Mouse (Mus musculus): ENCODE data around the gene Mid1. TPM values are rescaled to one million over a fixed set of nuclear protein-coding genes. Genes with fewer than 3 reads are reported as not detected.
A peak's percentile ranks its signal among the peaks of the same experiment; 100 is the strongest.
"Not testable (repeated sequence)": the region's sequence is repeated elsewhere in the genome, so short reads cannot be mapped to it uniquely, and the experiment has no call there.

The Mid1 gene
- total RNA-seq, 2 experiments from 2014 or later: 21.7 to 22.5 TPM

DNA sequence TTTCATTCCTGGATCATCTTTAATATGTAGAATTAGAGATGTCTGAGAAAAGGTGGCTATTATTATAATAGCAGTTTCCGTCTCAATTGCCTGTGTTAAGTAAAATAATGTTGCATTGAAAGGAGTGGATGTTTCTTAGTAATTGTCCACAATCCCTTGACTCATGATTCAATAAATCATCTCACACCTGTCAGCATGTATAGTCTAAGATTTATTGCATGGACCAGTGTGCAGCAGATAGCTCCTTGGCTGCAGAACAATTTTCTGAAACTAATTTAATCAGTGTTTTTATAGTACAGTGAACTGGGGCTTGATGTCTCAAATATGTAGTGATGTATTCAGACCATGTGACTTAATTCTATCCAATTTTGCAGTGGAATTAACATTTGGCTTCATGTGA lies 265.6 kb downstream of the Mid1 start:
- DNase-seq (ENCODE audit: low spot score in 2 of 2): no peak

DNA sequence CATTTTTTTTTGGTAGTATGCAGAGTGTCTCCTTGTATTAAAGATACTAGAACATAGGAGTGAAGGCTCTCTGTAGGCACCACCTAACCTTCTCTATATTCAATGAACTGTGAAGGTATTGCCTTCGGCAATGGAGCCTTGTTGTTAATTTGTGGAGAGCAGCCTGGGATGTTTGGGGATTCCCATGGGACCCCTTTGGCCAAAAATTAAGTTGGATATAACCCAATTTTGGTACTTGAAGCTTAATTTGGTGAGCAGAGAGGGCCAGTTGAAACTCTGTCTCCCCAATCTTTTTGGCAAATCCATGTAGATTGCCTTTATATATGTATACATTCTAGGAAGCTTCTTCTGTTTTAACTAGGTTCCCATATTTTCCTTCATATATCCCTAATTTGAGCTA lies 284.3 kb downstream of the Mid1 start:
- DNase-seq (ENCODE audit: low spot score in 2 of 2): no peak

DNA sequence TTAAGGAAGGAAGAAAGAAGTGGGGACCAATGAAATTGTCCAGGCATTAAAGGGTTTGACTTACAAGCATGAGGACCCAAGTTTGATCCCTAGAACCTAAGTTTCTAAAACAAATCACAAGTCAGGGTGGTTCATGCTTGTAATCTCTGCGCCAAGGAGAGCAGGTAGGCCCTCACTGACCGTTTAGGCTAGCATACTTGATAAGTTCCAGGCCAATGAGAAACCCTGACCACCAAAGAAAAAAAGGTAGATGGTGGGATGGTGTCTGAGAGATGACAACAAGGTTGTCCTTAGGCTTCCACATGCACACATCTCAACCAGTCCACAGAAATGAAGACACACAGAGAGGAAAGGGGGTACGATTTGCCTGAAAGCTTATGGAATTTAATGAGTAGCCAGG lies 284.8 kb downstream of the Mid1 start:
- DNase-seq (ENCODE audit: low spot score in 2 of 2): not testable (repeated sequence)

DNA sequence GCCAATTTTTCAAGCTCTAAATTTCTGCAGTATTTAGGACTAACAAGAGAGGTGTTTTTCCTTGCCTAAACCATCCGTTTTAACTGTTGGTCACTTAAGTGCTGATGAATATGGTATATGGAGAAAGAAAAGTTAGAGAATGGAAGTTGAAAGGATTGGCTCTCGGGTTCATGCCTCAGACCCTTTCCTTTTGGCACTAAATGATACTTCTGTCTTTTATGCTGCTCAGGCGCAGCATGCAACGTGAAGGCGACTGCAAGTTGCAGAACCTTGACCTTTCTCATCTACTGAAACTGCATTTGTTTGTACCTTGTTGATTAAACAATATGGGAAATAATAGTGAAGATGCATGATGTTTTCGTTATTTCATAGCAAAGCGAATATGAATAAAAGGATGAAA lies 285.5 kb downstream of the Mid1 start:
- not testable (repeated sequence) for DNase-seq (ENCODE audit: low spot score in 2 of 2)

DNA sequence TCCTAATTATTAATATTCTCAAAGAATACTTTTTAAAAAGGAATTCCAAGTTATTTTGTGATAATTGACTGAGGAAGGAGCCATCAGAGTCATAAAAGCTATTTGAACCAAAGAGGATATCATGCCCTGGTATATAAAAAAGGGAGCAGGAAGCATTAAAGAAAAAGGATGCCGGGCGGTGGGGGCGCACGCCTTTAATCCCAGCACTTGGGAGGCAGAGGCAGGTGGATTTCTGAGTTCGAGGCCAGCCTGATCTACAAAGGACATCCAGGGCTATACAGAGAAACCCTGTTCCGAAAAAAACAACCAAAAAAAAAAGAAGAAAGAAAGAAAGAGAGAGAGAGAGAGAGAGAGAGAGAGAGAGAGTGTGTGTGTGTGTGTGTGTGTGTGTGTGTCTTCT lies 286.6 kb downstream of the Mid1 start:
- not testable (repeated sequence) for DNase-seq (ENCODE audit: low spot score in 2 of 2)

DNA sequence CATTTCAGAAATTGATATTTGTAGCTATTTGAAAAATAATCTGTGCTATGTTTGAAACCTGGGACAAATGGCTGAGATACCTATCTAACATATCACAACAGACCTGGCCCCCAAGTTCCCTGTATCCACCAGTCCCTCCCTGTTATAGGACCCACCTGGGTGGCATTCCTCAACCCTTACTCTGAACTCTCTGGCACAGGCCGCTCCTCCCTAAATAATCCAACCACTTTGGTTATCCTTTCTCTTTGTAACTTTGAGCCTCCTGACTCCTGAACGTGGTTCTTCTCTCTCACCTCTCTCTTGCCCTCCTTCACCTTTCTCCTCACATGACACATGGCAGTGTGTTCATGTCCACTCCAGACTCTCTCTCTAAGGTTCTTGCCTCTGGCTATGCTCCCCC lies 287.1 kb downstream of the Mid1 start:
- DNase-seq (ENCODE audit: low spot score in 2 of 2): peak; percentile 12 to 21

DNA sequence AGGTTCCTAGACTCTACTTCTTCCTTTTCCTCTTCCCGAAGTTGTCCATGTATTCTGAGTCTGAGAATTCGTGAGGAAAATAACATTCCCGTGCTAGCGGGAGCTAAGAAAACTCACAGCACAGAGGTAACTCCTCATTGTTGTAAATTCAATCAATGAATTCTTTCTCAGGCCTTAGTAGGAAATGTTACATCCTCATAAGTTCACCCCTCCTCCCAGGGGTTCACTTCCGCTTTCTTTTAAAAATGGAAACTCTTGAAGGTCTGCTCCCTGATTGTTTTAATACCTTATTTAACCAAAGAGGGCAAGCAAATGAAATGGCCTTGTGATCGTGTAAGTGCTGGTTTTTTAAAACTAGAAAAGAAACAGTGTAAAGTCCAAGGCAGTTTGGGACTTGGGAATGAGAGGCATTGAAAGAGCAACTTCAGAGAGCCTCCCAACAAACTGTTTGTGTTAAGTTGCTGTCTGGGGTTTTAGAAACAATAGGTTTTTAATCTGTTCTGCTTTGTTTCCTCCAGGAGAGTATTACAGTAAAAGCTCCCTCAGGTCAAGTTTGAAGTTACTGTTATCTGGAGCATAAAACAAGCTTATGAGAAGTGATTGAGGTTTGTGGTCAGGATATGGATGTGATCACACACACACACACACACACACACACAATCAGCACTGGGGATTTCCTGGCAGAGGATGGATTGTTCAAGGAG lies 287.9 kb downstream of the Mid1 start:
- peak; percentile 26 to 31 for DNase-seq (ENCODE audit: low spot score in 2 of 2)

DNA sequence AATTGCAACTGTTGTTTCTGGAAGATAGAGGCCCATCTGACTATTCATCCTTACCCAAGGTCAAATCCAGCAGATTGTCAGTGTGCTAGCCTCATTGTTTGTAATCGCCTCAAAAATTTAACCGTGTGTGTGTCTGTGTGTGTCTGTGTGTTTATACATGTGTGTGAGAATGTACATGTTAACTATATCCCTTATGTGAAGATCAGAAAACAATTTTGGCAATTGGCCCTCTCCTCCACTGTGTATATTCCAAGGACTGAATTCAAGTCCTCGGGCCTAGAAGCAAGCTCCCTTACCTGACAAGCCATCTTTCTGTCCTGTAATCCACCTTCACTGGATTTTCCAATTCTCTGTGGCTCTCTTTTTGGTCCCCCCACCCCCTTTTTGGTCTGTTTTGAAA lies 288.8 kb downstream of the Mid1 start:
- peak; percentile 13 to 23 for DNase-seq (ENCODE audit: low spot score in 2 of 2)

DNA sequence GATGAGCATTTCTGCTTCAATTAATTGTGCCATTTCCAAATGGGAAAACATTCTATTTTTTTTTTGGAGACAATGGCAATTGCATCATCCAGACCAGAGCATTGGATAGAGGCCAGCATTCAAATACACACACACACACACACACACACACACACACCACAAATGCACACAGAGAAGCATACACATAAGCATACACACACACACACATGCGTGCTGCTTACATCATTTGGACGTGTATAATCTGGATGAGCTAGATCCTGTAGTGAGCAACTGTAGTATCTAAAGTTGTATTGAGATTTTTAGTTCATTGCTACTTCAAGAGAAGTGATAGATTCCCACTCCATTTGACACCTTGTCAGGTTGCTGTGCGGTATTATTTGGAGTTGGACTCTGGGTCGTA lies 289.5 kb downstream of the Mid1 start:
- peak; percentile 31 for DNase-seq (ENCODE audit: low spot score in 2 of 2)

DNA sequence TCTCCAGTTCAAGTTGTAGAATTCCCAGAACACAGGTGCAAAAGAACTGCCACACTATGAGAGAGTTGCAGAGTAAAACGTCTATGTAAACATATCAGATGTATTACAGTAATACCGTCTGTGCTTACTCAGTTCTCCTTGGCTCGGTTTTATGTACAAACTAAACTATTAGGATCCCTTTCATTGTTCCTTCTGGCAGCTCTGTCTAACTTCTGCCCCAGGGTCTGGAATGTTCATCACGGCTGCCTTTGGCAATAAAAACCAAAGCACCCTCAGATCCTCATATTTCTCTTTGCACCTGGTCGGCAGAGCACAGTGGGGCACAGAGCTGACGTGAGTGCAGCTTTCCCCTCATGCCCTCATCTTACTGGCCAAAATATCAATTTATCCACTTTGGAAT lies 290.0 kb downstream of the Mid1 start:
- peak; percentile 19 to 27 for DNase-seq (ENCODE audit: low spot score in 2 of 2)

DNA sequence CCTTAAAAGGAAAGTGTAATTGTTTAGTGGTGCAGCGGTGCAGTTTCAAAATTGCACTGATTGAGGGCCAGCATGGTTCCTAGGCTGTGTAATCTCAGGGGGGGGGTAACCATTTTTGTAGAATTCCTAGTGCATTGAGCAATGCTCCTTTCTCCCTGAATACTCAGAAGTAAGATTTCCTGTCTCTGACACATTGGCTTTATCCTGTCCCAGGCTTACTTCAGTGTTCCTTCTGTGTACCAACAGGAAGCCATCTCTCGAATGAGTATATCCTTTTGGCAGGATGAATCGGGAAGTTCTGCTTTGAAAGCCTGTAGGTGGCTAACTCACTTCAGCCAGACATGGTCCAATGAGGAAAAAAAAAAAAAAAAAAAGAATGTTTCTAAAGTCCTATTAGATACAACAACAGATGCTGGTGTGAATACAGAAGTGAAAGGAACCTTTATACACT lies 290.7 kb downstream of the Mid1 start:
- peak; percentile 20 to 24 for DNase-seq (ENCODE audit: low spot score in 2 of 2)

DNA sequence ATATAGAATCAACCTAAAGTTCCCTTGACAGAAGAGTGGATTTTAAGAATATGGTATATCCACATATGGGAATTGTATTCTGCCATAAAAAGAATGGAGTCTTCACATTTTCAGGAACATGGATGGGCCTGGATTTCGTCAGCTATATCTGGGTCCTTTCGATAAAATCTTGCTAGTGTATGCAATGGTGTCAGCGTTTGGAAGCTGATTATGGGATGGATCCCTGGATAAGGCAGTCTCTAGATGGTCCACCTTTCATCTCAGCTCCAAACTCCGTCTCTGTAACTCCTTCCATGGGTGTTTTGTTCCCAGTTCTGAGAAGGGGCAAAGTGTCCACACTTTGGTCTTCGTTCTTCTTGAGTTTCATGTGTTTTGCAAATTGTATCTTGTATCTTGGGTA lies 291.3 kb downstream of the Mid1 start:
- DNase-seq (ENCODE audit: low spot score in 2 of 2): not testable (repeated sequence)

DNA sequence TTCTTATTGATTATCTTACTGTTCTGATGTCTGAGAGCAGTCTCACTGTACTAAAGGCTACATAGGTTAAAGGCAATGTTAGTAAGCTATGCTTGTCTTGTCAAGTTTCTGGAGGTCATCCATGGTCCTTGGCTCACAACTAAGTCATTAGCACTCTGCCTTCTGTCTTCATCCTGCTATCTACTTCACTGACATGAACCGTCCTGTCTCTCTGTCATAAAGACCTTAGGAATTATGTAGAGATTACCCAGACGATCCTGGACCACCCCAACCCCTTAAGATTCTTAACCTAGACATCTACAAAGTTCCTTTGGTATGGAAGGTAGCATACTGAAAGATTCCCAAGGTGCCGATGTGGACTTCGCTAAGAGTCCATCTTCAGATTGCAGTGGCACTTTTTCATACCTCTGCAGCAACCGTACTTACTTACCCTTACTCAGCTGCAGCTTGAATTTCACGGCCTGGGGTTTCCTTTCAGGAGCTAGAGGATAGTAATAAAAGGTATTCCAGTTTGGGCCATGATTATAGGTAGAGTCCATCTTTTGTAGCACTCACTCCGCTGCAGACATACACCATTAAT lies 292.9 kb downstream of the Mid1 start:
- peak in 1 of 2 experiments; percentile 48 for DNase-seq (ENCODE audit: low spot score in 2 of 2)

DNA sequence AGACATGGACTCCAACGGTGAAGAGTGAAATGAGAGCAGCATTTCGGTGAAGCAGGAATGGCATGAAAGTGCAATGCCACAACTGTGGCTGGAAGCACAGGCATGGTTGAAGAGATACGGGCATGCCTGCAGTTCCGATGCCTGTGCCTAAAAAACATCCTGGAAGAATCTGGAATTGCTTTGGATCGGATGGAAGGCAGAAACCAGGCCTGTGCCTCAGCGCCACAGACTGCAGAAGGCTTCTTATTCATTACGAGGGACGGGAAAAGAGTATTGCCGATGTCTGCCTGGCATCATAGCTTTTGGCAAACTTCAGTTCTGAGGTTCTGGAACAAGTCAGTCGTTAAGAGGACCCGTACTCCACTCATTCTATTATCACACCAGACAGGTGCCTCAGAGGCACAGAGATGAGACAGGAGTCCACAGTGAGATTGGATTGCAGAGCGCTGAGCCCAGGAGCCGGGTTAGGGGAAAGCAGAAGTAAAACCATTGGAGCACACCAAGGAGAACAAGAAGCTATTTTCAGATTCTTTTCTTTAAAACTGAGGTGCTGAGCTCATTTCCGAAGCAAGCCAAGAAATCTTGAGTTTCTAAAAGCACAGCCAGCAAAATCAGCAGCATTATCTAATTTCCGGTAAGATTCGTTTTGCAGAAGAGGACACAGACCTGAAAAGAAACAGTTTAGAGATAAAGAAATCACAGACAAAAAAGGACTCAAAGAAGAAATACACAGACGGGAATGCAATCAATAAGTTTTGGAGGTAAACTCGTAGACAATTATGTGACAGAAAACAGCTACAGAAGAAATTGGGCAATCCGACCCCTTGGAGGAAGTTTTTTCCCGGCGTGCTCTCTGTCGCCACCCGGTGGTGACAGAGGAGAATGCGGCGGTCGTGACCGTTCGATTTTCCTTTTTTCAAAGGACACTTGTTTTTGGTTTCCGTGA lies 293.7 kb downstream of the Mid1 start:
- DNase-seq (ENCODE audit: low spot score in 2 of 2): peak; percentile 82 to 83

DNA sequence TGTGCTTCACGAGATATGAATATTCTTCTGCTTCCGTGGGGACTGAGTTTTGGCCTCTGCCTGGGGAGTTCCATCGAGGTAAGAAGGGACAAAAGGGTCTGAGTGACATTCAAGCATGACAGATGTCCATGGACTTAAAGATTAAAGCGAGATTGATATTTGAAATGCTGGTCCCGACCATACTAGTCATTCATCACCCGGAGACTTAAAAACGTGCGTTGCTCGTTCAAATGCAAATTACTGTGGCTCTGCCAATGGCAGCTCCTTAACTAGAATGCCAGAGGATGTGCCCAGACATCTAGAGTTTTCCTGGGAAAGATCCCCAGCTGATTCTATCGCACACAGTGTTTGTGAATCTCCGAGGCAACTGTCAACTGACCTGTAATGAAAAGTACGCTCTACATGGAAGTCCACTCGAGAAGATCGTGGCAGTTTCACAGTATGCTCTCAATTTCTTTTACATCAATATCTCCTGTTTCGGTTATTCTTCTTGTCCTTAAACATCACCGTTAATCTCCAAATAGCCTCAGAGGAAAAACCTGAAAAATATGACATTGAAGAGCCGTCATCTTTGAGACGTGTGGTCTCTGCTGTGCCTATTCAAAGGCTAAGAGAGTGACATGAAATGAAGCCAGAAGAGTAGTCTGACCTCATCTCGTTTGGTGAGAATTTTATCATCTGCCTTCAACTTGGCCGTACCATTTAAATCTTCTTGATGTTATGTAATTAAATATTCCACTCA lies 294.6 kb downstream of the Mid1 start:
- DNase-seq (ENCODE audit: low spot score in 2 of 2): peak; percentile 28 to 33

DNA sequence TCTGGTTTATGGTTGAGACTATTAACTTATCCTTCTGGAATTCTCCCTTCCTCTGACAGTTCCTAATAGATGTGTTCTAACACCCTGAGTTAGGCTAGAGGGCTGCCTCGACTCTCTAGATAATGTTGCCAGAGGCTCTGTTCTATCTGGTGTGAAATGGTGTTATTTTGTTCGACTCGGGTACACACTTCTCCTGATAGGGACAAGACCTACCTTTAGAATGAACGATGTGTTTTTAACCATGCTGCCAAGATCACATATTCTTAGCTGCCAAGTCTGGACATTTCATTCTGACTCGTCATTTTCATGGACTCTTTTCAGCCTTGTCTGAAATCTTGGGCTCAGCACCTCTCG lies 295.2 kb downstream of the Mid1 start:
- not testable (repeated sequence) for DNase-seq (ENCODE audit: low spot score in 2 of 2)

DNA sequence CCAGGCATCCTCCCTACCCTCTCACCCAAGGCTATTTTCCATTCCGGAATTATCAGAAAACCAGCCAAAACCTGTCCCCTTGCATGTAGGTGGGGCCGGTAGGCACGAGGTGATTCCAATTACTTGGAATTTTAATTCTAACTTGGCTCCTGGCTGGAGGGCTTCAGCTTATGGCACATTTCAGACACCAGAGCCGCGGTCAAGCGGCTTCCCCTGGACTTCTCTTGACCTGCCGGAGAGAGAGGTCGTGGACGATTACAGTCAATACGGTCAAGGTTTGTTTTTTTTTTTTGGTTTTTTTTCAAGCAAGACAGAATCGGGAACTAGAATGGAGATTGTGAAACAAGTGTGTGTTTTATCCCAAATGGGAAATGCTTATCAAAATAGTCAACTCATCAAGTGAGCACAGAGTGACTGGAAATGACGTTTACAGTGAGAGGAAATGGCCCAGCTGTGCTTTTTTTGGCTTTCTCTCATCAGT lies 295.9 kb downstream of the Mid1 start:
- DNase-seq (ENCODE audit: low spot score in 2 of 2): peak; percentile 25 to 35

DNA sequence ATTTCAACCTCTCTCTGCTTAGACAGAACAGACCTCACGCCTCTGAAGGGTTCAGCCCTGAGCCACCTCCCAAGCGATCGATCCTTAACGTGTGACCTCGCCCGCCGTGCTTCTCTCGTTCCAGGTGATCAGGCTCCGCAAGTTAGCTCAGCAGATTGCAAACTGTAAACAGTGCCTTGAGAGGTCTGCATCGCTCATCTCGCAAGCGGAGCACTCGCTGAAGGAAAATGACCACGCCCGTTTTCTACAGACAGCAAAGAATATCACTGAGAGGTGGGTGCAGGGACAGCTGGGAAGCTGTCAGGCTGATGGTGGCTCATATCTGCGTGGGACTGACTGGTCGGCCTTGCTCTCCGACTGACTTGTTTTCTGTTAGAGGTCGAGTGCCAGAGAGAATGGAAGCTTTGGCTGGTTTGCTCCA lies 296.8 kb downstream of the Mid1 start:
- peak; percentile 62 to 68 for DNase-seq (ENCODE audit: low spot score in 2 of 2)

DNA sequence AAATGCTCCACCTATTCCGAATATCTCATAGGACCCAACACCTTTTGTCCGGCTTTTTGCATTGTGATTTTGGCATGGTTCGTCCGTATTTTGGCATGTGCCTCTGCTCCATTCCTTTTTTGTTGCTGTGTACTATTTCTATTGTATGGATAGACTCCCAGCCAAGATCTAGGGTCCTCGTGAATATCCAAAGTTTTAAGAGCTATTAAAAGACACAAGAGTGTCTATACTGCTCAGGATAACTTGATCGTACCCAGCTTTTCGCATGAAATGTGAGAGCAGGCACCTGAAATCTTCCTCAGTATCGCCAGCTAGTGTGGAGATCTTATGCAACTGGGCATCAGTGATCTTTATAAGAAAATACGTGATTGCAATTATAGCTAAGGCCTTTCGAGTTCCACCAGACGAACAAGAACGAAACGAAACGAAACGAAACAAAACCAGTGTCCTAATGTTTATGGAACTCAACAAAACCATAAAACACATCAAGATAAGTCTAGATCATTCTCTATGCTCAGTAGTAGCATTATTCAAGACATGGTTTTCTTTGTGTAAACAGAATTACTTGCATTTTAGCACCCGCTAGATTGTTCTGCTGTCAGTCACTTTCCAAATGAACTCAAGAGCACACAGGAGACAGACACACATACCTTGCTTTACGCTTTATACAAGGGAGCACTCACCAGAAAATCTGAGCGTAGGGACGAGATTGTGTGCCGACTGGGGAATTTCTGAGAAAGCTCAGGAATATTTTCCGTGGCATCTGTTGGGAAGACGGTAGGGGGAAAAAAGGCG lies 297.8 kb downstream of the Mid1 start:
- DNase-seq (ENCODE audit: low spot score in 2 of 2): peak; percentile 16 to 31
